28 mouse cellular contexts compared by ENCODE assay signal in genomic region chr9:35533266-35533665, GRCm38 (mm10). TPM values are rescaled to one million over a fixed set of nuclear protein-coding genes. Genes with fewer than 3 reads are reported as not detected.
DNase-seq lines count a peak whose midpoint lies in the region; ATAC-seq and TF ChIP-seq lines count a peak whose summit lies in the region.
"Had no signal": no experiment of that assay in that cellular context is flagged by ENCODE, and none has a peak within 500 bp of the region (broad histone marks: within the 10 kb centered on the region; RNA-seq: fewer than 3 reads in every experiment).

No protein-coding gene starts in this region.

- H3K9ac ChIP-seq in kidney, postnatal 0 days (ENCODE audit: low read depth, low read length) = no peak overlapping the region
- no peak overlapping the region for H3K9ac ChIP-seq in limb, embryonic 11.5 days (ENCODE audit: low read length)
- H3K9ac ChIP-seq in forebrain, embryonic 13.5 days = no peak overlapping the region
- H3K9ac ChIP-seq: embryonic facial prominence, embryonic 13.5 days; forebrain, embryonic 15.5 days; heart, embryonic 12.5 days; kidney, embryonic 15.5 days; midbrain, embryonic 12.5 days; neural tube, embryonic 15.5 days had no signal

- H3K4me2 ChIP-seq in kidney, postnatal 0 days (ENCODE audit: low read length) = no peak overlapping the region
- no peak overlapping the region for H3K4me2 ChIP-seq in limb, embryonic 11.5 days (ENCODE audit: low read depth, severe bottlenecking)
- H3K4me2 ChIP-seq in forebrain, embryonic 13.5 days = no peak overlapping the region
- H3K4me2 ChIP-seq: embryonic facial prominence, embryonic 13.5 days; forebrain, embryonic 15.5 days; heart, embryonic 12.5 days; kidney, embryonic 15.5 days; midbrain, embryonic 12.5 days; neural tube, embryonic 15.5 days had no signal

- H3K9me3 ChIP-seq in kidney, postnatal 0 days (replicated peaks; ENCODE audit: low read length) = no peaks in the 10 kb centered on the region
- H3K9me3 ChIP-seq in limb, embryonic 11.5 days (ENCODE audit: control insufficient read depth, low read length) = no peaks in the 10 kb centered on the region
- no peaks in the 10 kb centered on the region for H3K9me3 ChIP-seq in forebrain, embryonic 13.5 days (replicated peaks)
- H3K9me3 ChIP-seq: embryonic facial prominence, embryonic 13.5 days; forebrain, embryonic 15.5 days; G1E; heart, embryonic 12.5 days; kidney, embryonic 15.5 days; midbrain, embryonic 12.5 days; neural tube, embryonic 15.5 days had no signal

- TF ChIP-seq CTCF in kidney, postnatal 0 days (IDR thresholded peaks at IDR 0.05; ENCODE audit: low read depth) = no peak

- peak; percentile 28 for DNase-seq in kidney, postnatal 0 days (ENCODE audit: low spot score)
- DNase-seq in kidney, postnatal 4 days = no peak
- DNase-seq in testis, postnatal 14 days (ENCODE audit: low spot score) = peak; percentile 26
- DNase-seq in testis, postnatal 10 days (ENCODE audit: low spot score) = no peak
- peak; percentile 39 for DNase-seq in limb, embryonic 11.5 days (ENCODE audit: low spot score)
- DNase-seq in retina, embryonic 14.5 days (ENCODE audit: low spot score) = no peak
- DNase-seq: adrenal gland, postnatal 10 days; B cell, adult 2 months; cerebellum, adult 2 months; cerebellum, postnatal 25 days; right cerebral cortex, postnatal 25 days had no signal

- H3K27me3 ChIP-seq in kidney, postnatal 0 days (ENCODE audit: insufficient read depth, low read length) = no peaks in the 10 kb centered on the region
- no peaks in the 10 kb centered on the region for H3K27me3 ChIP-seq in limb, embryonic 11.5 days (ENCODE audit: control insufficient read depth, insufficient read depth, low read length)
- no peaks in the 10 kb centered on the region for H3K27me3 ChIP-seq in forebrain, embryonic 13.5 days
- H3K27me3 ChIP-seq: CH12.LX; embryonic facial prominence, embryonic 13.5 days; forebrain, embryonic 15.5 days; heart, embryonic 12.5 days; kidney, embryonic 15.5 days; midbrain, embryonic 12.5 days; neural tube, embryonic 15.5 days had no signal

- H3K27ac ChIP-seq in kidney, postnatal 0 days = no peak overlapping the region
- peak overlapping the region; percentile 9 for H3K27ac ChIP-seq in limb, embryonic 11.5 days (replicated peaks; ENCODE audit: low read depth, low read length)
- no peak overlapping the region for H3K27ac ChIP-seq in forebrain, embryonic 13.5 days
- H3K27ac ChIP-seq: embryonic facial prominence, embryonic 13.5 days; forebrain, embryonic 15.5 days; hindbrain, postnatal 0 days; kidney, embryonic 15.5 days; midbrain, embryonic 12.5 days; neural tube, embryonic 15.5 days had no signal

- WGBS in kidney, postnatal 0 days = 31% methylated on average over 9 of the region's 9 CpGs
- WGBS in limb, embryonic 11.5 days = 10% methylated on average over 9 of the region's 9 CpGs
- 80% methylated on average over 9 of the region's 9 CpGs for WGBS in forebrain, embryonic 13.5 days

- ATAC-seq in kidney, postnatal 0 days (replicated peaks; ENCODE audit: low FRiP score, low read depth) = no peak
- ATAC-seq in limb, embryonic 11.5 days (ENCODE audit: insufficient number of reproducible peaks, low FRiP score, low TSS enrichment, low read depth) = peak; percentile 27; the same call in 1 of the 2 replicates
- no peak for ATAC-seq in forebrain, embryonic 13.5 days
- ATAC-seq: forebrain, embryonic 15.5 days; hindbrain, postnatal 0 days; intestine, postnatal 0 days had no signal

- no peaks in the 10 kb centered on the region for H3K36me3 ChIP-seq in kidney, postnatal 0 days (ENCODE audit: insufficient read depth, low read length)
- H3K36me3 ChIP-seq in limb, embryonic 11.5 days (ENCODE audit: control insufficient read depth, insufficient read depth, low read length) = no peaks in the 10 kb centered on the region
- H3K36me3 ChIP-seq in forebrain, embryonic 13.5 days (ENCODE audit: poor library complexity, severe bottlenecking) = no peaks in the 10 kb centered on the region
- H3K36me3 ChIP-seq: embryonic facial prominence, embryonic 13.5 days; forebrain, embryonic 15.5 days; G1E; heart, embryonic 12.5 days; kidney, embryonic 15.5 days; midbrain, embryonic 12.5 days; neural tube, embryonic 15.5 days had no signal

- H3K4me3 ChIP-seq in kidney, postnatal 0 days (replicated peaks; ENCODE audit: low read depth, low read length) = no peak overlapping the region
- H3K4me3 ChIP-seq in limb, embryonic 11.5 days (ENCODE audit: low read depth, low read length) = no peak overlapping the region
- H3K4me3 ChIP-seq in forebrain, embryonic 13.5 days = no peak overlapping the region
- H3K4me3 ChIP-seq: embryonic facial prominence, embryonic 13.5 days; forebrain, embryonic 15.5 days; heart, embryonic 12.5 days; kidney, embryonic 15.5 days; midbrain, embryonic 12.5 days; neural tube, embryonic 15.5 days had no signal

- H3K4me1 ChIP-seq in kidney, postnatal 0 days (replicated peaks; ENCODE audit: insufficient read depth, low read length) = no peaks in the 10 kb centered on the region
- H3K4me1 ChIP-seq in limb, embryonic 11.5 days (ENCODE audit: control insufficient read depth, insufficient read depth, low read length) = peaks cover 27% of the 10 kb centered on the region
- peaks cover 3% of the 10 kb centered on the region; the same call in 1 of the 2 replicates for H3K4me1 ChIP-seq in forebrain, embryonic 13.5 days
- H3K4me1 ChIP-seq: forebrain, embryonic 15.5 days; midbrain, embryonic 12.5 days had no signal

RNA-seq across cellular contexts. Expression of gene Gm1113, which starts 15.2 kb away (rescaled TPM):
- not detected in 2 replicates for polyA plus RNA-seq in kidney, postnatal 0 days (2015; fragmentation: Nextera tagmentation; extraction: Ambion mirVana)
- polyA plus RNA-seq in limb, embryonic 11.5 days (2014; fragmentation: Nextera tagmentation; extraction: Ambion mirVana) = not detected in 2 replicates
- polyA plus RNA-seq in forebrain, embryonic 13.5 days (2015; fragmentation: Nextera tagmentation; extraction: Ambion mirVana) = not detected in 2 replicates
- polyA plus RNA-seq: cerebellum, adult 2 months; embryonic facial prominence, embryonic 13.5 days; forebrain, embryonic 15.5 days; G1E; heart, embryonic 12.5 days; hindbrain, embryonic 11.5 days; hindbrain, postnatal 0 days; intestine, postnatal 0 days; kidney, embryonic 15.5 days; liver, adult 2 months; liver, embryonic 16.5 days; lung, embryonic 16.5 days; midbrain, embryonic 12.5 days; neural tube, embryonic 15.5 days; spleen, adult 2 months; stomach, embryonic 14.5 days had no signal

RNA-seq across cellular contexts. Expression of gene Ddx25, which starts 25.1 kb away (rescaled TPM):
- 0.96 and 0.97 TPM in 2 replicates for polyA plus RNA-seq in kidney, postnatal 0 days (2015; fragmentation: Nextera tagmentation; extraction: Ambion mirVana)
- 4.6 and 5.2 TPM in 2 replicates for polyA plus RNA-seq in limb, embryonic 11.5 days (2014; fragmentation: Nextera tagmentation; extraction: Ambion mirVana)
- 13.2 and 14.9 TPM in 2 replicates for polyA plus RNA-seq in forebrain, embryonic 13.5 days (2015; fragmentation: Nextera tagmentation; extraction: Ambion mirVana)

RNA-seq across cellular contexts. Expression of gene Pus3, which starts 25.1 kb away (rescaled TPM):
- 20.0 and 20.2 TPM in 2 replicates for polyA plus RNA-seq in kidney, postnatal 0 days (2015; fragmentation: Nextera tagmentation; extraction: Ambion mirVana)
- 23.2 and 24.5 TPM in 2 replicates for polyA plus RNA-seq in limb, embryonic 11.5 days (2014; fragmentation: Nextera tagmentation; extraction: Ambion mirVana)
- 19.3 and 20.0 TPM in 2 replicates for polyA plus RNA-seq in forebrain, embryonic 13.5 days (2015; fragmentation: Nextera tagmentation; extraction: Ambion mirVana)

RNA-seq across cellular contexts. Expression of gene Pate2, which starts 36.8 kb away (rescaled TPM):
- 0.28 and 0.36 TPM in 2 replicates for polyA plus RNA-seq in kidney, postnatal 0 days (2015; fragmentation: Nextera tagmentation; extraction: Ambion mirVana)
- 0.43 and 0.52 TPM in 2 replicates for polyA plus RNA-seq in limb, embryonic 11.5 days (2014; fragmentation: Nextera tagmentation; extraction: Ambion mirVana)
- 1.6 and 2.1 TPM in 2 replicates for polyA plus RNA-seq in forebrain, embryonic 13.5 days (2015; fragmentation: Nextera tagmentation; extraction: Ambion mirVana)
- polyA plus RNA-seq: liver, adult 2 months had no signal

RNA-seq across cellular contexts. Expression of gene Hyls1, which starts 36.9 kb away (rescaled TPM):
- polyA plus RNA-seq in kidney, postnatal 0 days (2015; fragmentation: Nextera tagmentation; extraction: Ambion mirVana) = 7.6 and 8.1 TPM in 2 replicates
- 23.8 and 24.4 TPM in 2 replicates for polyA plus RNA-seq in limb, embryonic 11.5 days (2014; fragmentation: Nextera tagmentation; extraction: Ambion mirVana)
- 29.0 and 29.7 TPM in 2 replicates for polyA plus RNA-seq in forebrain, embryonic 13.5 days (2015; fragmentation: Nextera tagmentation; extraction: Ambion mirVana)

Comparison
In these comparisons a context has a peak if more than half of its experiments do, and no peak if none do; other contexts are left out.
1. DNase-seq: peak in kidney, postnatal 0 days (single experiment), testis, postnatal 14 days (single experiment) and limb, embryonic 11.5 days (single experiment); none in kidney, postnatal 4 days (0 of 2), testis, postnatal 10 days (single experiment) and retina, embryonic 14.5 days (single experiment).